Mouse (Mus musculus) spleen, embryonic (tissue): ENCODE results near the gene Atp6v0a1.

ENCODE experiments used
- CTCF ChIA-PET: fragments of 350-600 bp; sonication (Branson Sonifier 250); formaldehyde crosslinking; loops from one replicate; lab custom pipeline; 2022; lab: Charles Lee

The Atp6v0a1 gene

GRCm38 (mm10) chr11:100980438-100980837, 28.8 kb upstream of the Atp6v0a1 start:
- CTCF ChIA-PET = interaction anchor here (0.6 kb wide), 1 partner anchor 9 kb away, joined by 6 read pairs; no protein-coding TSS in a partner anchor

- CTCF ChIA-PET = no interaction called here
Measured at GRCm38 (mm10) chr11:100981236-100981635, 28.0 kb upstream of the Atp6v0a1 start.

GRCm38 (mm10) chr11:100982087-100982486, 27.2 kb upstream of the Atp6v0a1 start:
- CTCF ChIA-PET = interaction anchor here (0.6 kb wide), 3 partner anchors 60 to 427 kb away, joined by 5 read pairs; no protein-coding TSS in a partner anchor

- CTCF ChIA-PET = interaction anchor here (0.5 to 1.4 kb wide), 5 partner anchors 25 to 77 kb away, joined by 3 to 7 read pairs (median 3); no protein-coding TSS in a partner anchor
Measured at GRCm38 (mm10) chr11:100983125-100983777, 26.0 kb upstream of the Atp6v0a1 start.

- CTCF ChIA-PET = interaction anchor here (0.7 to 1.4 kb wide), 4 partner anchors 24 to 75 kb away, joined by 3 to 7 read pairs (median 4); no protein-coding TSS in a partner anchor
Measured at GRCm38 (mm10) chr11:100983778-100984131, 25.5 kb upstream of the Atp6v0a1 start.

GRCm38 (mm10) chr11:100985607-100986006, 23.6 kb upstream of the Atp6v0a1 start:
- CTCF ChIA-PET = no interaction called here

- CTCF ChIA-PET = interaction anchor here (0.5 kb wide), 1 partner anchor 8 kb away, joined by 6 read pairs; no protein-coding TSS in a partner anchor
Measured at GRCm38 (mm10) chr11:100988674-100989073, 20.6 kb upstream of the Atp6v0a1 start.

- CTCF ChIA-PET = interaction anchor here (0.7 kb wide), 1 partner anchor 12 kb away, joined by 4 read pairs; no protein-coding TSS in a partner anchor
Measured at GRCm38 (mm10) chr11:100989666-100990065, 19.6 kb upstream of the Atp6v0a1 start.

GRCm38 (mm10) chr11:100991027-100991534, 18.2 kb upstream of the Atp6v0a1 start:
- CTCF ChIA-PET = interaction anchor here (0.7 kb wide), 1 partner anchor 205 kb away, joined by 11 read pairs; no protein-coding TSS in a partner anchor

- CTCF ChIA-PET = interaction anchor here (0.6 kb wide), 1 partner anchor 93 kb away, joined by 3 read pairs; no protein-coding TSS in a partner anchor
Measured at GRCm38 (mm10) chr11:100993437-100993836, 15.8 kb upstream of the Atp6v0a1 start.

GRCm38 (mm10) chr11:100994233-100994632, 15.0 kb upstream of the Atp6v0a1 start:
- CTCF ChIA-PET = no interaction called here

GRCm38 (mm10) chr11:100994655-100995054, 14.6 kb upstream of the Atp6v0a1 start:
- CTCF ChIA-PET = no interaction called here

- CTCF ChIA-PET = no interaction called here
Measured at GRCm38 (mm10) chr11:100996501-100996900, 12.8 kb upstream of the Atp6v0a1 start.

- CTCF ChIA-PET = interaction anchor here (0.6 kb wide), 1 partner anchor 72 kb away, joined by 3 read pairs; no protein-coding TSS in a partner anchor
Measured at GRCm38 (mm10) chr11:100998836-100999235, 10.4 kb upstream of the Atp6v0a1 start.

- CTCF ChIA-PET = no interaction called here
Measured at GRCm38 (mm10) chr11:100999254-100999653, 10.0 kb upstream of the Atp6v0a1 start.

- CTCF ChIA-PET = interaction anchor here (0.6 to 1.1 kb wide), 6 partner anchors 12 to 1559 kb away, joined by 3 to 9 read pairs (median 6); no protein-coding TSS in a partner anchor
Measured at GRCm38 (mm10) chr11:101001875-101002552, 7.2 kb upstream of the Atp6v0a1 start.

GRCm38 (mm10) chr11:101003025-101003685, 6.1 kb upstream of the Atp6v0a1 start:
- CTCF ChIA-PET = interaction anchor here (0.7 to 1.0 kb wide), 2 partner anchors 47 to 49 kb away, joined by 6 to 7 read pairs; no protein-coding TSS in a partner anchor

GRCm38 (mm10) chr11:101008206-101009045, 826 bp upstream of the Atp6v0a1 start:
- CTCF ChIA-PET = interaction anchor here (0.6 to 0.7 kb wide), 6 partner anchors 19 to 357 kb away, joined by 3 to 16 read pairs (median 6); no protein-coding TSS in a partner anchor

- CTCF ChIA-PET = interaction anchor here (1.8 kb wide), 1 partner anchor 57 kb away, joined by 6 read pairs; no protein-coding TSS in a partner anchor
Measured at GRCm38 (mm10) chr11:101009888-101010784, 884 bp downstream of the Atp6v0a1 start.
